Mouse (Mus musculus) R1 (cell line): ENCODE results near the gene Gm4141.
"Not testable (repeated sequence)": the region's sequence is repeated elsewhere in the genome, so short reads cannot be mapped to it uniquely, and the experiment has no call there.

Experiments used
- DNase-seq: peaks from one replicate; pipeline ENCODE4 v3.0.0-alpha.2; 2018; ENCODE audit warnings: low read depth, low spot score

The Gm4141 gene

DNA sequence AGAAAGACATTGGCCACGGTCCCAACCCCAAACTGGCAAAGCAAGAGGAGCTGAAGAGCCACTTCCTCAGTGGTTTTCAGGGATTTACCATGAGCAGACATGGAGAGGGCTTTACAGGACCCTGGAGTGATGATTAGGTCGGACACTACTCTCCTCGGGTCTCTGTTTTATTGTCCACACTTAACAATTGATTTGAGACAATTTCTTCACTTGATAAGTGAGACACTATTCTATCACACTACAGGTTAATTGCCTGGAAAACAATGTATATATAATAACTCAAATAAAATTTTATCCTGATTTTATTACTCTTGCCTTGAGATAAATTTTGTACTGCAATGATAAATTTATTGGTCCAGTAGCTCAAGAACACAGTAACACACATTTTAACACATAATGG is at the start of gene Gm4141:
Gm4141 (minus strand) TSS at position 101 of the 400 bp plus-strand sequence.
- not testable (repeated sequence) for DNase-seq

DNA sequence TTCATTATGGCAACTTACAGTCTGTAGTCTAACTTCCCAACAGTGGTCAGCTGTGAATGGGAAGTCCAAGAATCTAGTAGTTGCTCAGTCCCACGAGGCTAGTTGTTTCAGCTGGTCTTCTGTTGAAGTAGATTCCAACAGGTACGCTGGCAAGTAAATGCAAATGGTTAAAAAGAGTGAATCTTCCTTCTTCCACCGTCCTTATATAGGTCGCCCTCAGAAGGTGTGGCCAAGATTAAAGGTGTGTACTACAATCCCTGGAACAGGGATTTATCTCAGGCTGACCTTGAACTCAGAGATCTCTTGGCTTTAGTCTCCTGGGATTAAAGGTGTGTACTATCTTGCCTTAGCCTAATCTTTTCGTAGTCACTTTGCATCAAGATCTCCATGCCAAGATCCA is 22.9 kb upstream of the Gm4141 start, which contains the start of gene Gm4513:
Gm4513 (minus strand) TSS at position 101 of the 400 bp plus-strand sequence.
- DNase-seq = not testable (repeated sequence)

DNA sequence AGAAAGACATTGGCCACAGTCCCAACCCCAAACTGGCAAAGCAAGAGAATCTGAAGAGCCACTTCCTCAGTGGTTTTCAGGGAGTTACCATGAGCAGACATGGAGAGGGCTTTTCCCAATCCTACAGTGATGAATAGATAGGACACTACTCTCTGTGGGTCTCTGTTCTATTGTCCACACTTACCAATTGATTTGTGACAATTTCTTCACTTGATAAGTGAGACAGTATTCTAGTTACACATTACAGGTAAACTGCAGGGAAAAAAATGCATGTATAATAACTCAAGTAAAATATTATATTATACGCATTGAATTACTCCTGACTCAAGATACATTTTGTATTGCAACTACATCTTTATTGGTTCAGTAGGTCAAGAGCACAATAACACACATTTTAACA is 30.4 kb downstream of the Gm4141 start, which contains the start of gene Gm5726:
Gm5726 (minus strand) TSS at position 101 of the 400 bp plus-strand sequence.
- not testable (repeated sequence) for DNase-seq

DNA sequence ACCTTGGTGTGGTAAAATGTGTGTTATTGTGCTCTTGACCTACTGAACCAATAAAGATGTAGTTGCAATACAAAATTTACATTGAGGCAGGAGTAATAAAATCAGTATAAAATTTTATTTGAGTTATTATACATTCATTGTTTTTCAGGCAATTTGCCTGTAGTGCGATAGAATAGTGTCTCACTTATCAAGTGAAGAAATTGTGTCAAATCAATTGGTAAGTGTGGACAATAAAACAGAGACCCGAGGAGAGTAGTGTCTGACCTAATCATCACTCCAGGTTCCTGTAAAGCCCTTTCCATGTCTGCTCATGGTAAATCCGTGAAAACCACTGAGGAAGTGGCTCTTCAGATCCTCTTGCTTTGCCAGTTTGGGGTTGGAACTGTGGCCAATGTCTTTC is 42.5 kb downstream of the Gm4141 start, which contains the start of gene Vmn1r104:
Vmn1r104 (plus strand) TSS at position 301 of the 400 bp plus-strand sequence.
- not testable (repeated sequence) for DNase-seq
